Mouse (Mus musculus): ENCODE results near the gene Gdpd4. TPM values are rescaled to one million over a fixed set of nuclear protein-coding genes. Genes with fewer than 3 reads are reported as not detected.
A peak's percentile ranks its signal among the peaks of the same experiment; 100 is the strongest.

The Gdpd4 gene
- polyA plus RNA-seq, 1 experiment: 15.4 TPM

DNA sequence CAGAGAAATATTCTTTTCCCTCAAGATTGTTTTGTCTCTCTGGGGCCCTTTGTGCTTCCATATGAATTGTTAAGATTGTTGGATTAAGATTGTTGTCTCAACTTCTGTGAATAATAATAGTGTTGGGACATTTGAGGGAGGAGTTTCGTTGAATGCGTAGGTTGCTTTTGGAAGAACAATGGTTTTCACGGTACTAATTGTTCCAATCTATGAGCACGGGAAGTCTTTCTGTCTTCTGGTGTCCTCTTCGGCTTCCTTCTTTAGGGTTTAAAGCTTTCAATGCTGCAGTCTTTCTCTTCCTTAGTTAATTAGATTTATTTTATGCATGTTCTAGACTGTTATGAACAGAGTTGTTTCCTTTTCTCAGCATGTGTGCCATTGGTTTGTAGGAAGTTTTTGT lies 7.2 kb downstream of the Gdpd4 start:
- TF ChIP-seq POLR2A (IDR thresholded peaks at IDR 0.05; ENCODE audit: control insufficient read depth, low read depth, low read length): no peak
- TF ChIP-seq CTCF (IDR thresholded peaks at IDR 0.05; ENCODE audit: control insufficient read depth, insufficient read depth, insufficient replicate concordance, low read depth, low read length): no peak
- no peak overlapping the region for H3K4me3 ChIP-seq (ENCODE audit: control insufficient read depth, low read depth, low read length)
- H3K4me1 ChIP-seq (ENCODE audit: control insufficient read depth, insufficient read depth, low read length): no peaks in the 10 kb centered on the region
- no peak overlapping the region for H3K27ac ChIP-seq (ENCODE audit: control insufficient read depth, insufficient read depth, low read depth, low read length)
- H3K27me3 ChIP-seq (ENCODE audit: control insufficient read depth, insufficient read depth, low read length): no peaks in the 10 kb centered on the region
- H3K36me3 ChIP-seq (ENCODE audit: control insufficient read depth, insufficient read depth, low read length): no peaks in the 10 kb centered on the region

GRCm38 (mm10) chr7:97944485-97944884 lies 24.7 kb downstream of the Gdpd4 start:
- H3K27ac ChIP-seq (ENCODE audit: control insufficient read depth, insufficient read depth, low read depth, low read length): no peak overlapping the region
- no peaks in the 10 kb centered on the region for H3K27me3 ChIP-seq (ENCODE audit: control insufficient read depth, insufficient read depth, low read length)
- H3K4me1 ChIP-seq (ENCODE audit: control insufficient read depth, insufficient read depth, low read length): no peaks in the 10 kb centered on the region
- TF ChIP-seq POLR2A (IDR thresholded peaks at IDR 0.05; ENCODE audit: control insufficient read depth, low read depth, low read length) (no peak), CTCF (IDR thresholded peaks at IDR 0.05; ENCODE audit: control insufficient read depth, insufficient read depth, insufficient replicate concordance, low read depth, low read length) (no peak)
- H3K4me3 ChIP-seq (ENCODE audit: control insufficient read depth, low read depth, low read length): no peak overlapping the region
- no peaks in the 10 kb centered on the region for H3K36me3 ChIP-seq (ENCODE audit: control insufficient read depth, insufficient read depth, low read length)

DNA sequence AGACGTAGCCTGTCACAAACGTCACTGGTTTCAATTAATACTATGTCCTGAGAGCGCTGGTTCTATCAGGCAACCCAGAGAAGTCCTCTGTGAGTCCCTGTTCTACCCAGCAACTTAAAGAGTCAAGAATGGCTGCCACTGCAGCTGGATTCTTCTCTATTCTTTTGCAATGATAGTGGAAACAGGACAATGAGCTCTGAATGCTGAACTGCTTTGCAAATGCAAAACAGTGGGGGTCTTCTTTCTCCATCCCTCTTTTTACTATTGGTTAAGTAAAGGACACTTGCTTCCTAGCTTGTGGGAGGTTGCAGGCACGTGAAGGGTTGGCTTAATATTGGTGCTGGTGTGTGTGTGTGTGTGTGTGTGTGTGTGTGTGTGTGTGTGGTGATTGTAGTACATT lies 52.7 kb downstream of the Gdpd4 start:
- Histone ChIP-seq H3K36me3 (ENCODE audit: control insufficient read depth, insufficient read depth, low read length) (no peaks in the 10 kb centered on the region), H3K4me3 (ENCODE audit: control insufficient read depth, low read depth, low read length) (no peak overlapping the region), H3K4me1 (ENCODE audit: control insufficient read depth, insufficient read depth, low read length) (no peaks in the 10 kb centered on the region), H3K27me3 (ENCODE audit: control insufficient read depth, insufficient read depth, low read length) (no peaks in the 10 kb centered on the region), H3K27ac (ENCODE audit: control insufficient read depth, insufficient read depth, low read depth, low read length) (no peak overlapping the region)
- no peak for TF ChIP-seq POLR2A (IDR thresholded peaks at IDR 0.05; ENCODE audit: control insufficient read depth, low read depth, low read length)
- TF ChIP-seq CTCF (IDR thresholded peaks at IDR 0.05; ENCODE audit: control insufficient read depth, insufficient read depth, insufficient replicate concordance, low read depth, low read length): no peak

GRCm38 (mm10) chr7:97977463-97977862 lies 57.7 kb downstream of the Gdpd4 start:
- H3K36me3 ChIP-seq (ENCODE audit: control insufficient read depth, insufficient read depth, low read length): no peaks in the 10 kb centered on the region
- no peak overlapping the region for H3K27ac ChIP-seq (ENCODE audit: control insufficient read depth, insufficient read depth, low read depth, low read length)
- no peaks in the 10 kb centered on the region for H3K27me3 ChIP-seq (ENCODE audit: control insufficient read depth, insufficient read depth, low read length)
- peak; percentile 69; the same call in 1 of the 2 replicates for TF ChIP-seq CTCF (IDR thresholded peaks at IDR 0.05; ENCODE audit: control insufficient read depth, insufficient read depth, insufficient replicate concordance, low read depth, low read length)
- no peak for TF ChIP-seq POLR2A (IDR thresholded peaks at IDR 0.05; ENCODE audit: control insufficient read depth, low read depth, low read length)
- H3K4me3 ChIP-seq (ENCODE audit: control insufficient read depth, low read depth, low read length): no peak overlapping the region
- no peaks in the 10 kb centered on the region for H3K4me1 ChIP-seq (ENCODE audit: control insufficient read depth, insufficient read depth, low read length)

DNA sequence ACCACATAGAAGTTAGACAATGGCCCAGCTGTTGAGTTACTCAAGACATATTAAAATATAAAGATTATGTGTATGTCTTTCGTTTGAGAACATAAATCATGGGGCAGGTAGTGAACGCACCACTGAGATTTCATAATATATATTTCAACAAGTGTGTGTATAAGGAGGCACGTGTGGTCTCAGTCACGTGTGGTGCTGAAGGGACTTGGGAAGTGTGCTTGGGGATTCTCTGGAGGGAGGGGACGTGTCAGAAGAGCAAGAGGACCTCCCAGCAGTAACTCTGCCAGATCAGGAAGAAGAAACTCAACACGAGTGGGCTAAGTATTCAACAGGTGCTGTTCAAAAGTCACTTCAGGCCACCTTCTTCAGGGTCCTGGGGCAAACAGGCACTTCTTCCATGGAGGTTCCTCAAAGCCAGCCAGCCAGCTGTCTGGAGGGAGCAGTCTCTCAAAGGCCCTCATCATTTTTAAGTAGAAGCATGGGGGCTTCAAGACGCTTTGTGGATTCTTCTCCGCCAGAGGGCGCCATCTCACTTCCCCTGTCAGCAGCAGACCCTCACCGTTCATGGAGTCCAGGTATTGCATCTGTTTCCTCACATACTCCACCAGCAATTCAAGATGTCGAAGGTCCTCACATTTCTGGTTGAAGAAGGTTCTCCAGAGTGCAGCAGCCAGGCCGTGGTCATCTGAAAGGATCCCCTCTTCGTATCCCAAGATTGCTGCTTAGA lies 64.5 kb downstream of the Gdpd4 start:
- H3K27me3 ChIP-seq (ENCODE audit: control insufficient read depth, insufficient read depth, low read length): no peaks in the 10 kb centered on the region
- H3K36me3 ChIP-seq (ENCODE audit: control insufficient read depth, insufficient read depth, low read length): no peaks in the 10 kb centered on the region
- no peak overlapping the region for H3K27ac ChIP-seq (ENCODE audit: control insufficient read depth, insufficient read depth, low read depth, low read length)
- H3K4me1 ChIP-seq (ENCODE audit: control insufficient read depth, insufficient read depth, low read length): peaks cover 3% of the 10 kb centered on the region
- peak overlapping the region; percentile 55 for H3K4me3 ChIP-seq (ENCODE audit: control insufficient read depth, low read depth, low read length)
- TF ChIP-seq POLR2A (IDR thresholded peaks at IDR 0.05; ENCODE audit: control insufficient read depth, low read depth, low read length): no peak
- TF ChIP-seq CTCF (IDR thresholded peaks at IDR 0.05; ENCODE audit: control insufficient read depth, insufficient read depth, insufficient replicate concordance, low read depth, low read length): peak; percentile 80; the same call in 1 of the 2 replicates

- no peaks in the 10 kb centered on the region for H3K36me3 ChIP-seq (ENCODE audit: control insufficient read depth, insufficient read depth, low read length)
- TF ChIP-seq POLR2A (IDR thresholded peaks at IDR 0.05; ENCODE audit: control insufficient read depth, low read depth, low read length) (no peak), CTCF (IDR thresholded peaks at IDR 0.05; ENCODE audit: control insufficient read depth, insufficient read depth, insufficient replicate concordance, low read depth, low read length) (no peak)
These were observed 82.9 kb downstream of the Gdpd4 start for GRCm38 (mm10) chr7:98002617-98003016.

DNA sequence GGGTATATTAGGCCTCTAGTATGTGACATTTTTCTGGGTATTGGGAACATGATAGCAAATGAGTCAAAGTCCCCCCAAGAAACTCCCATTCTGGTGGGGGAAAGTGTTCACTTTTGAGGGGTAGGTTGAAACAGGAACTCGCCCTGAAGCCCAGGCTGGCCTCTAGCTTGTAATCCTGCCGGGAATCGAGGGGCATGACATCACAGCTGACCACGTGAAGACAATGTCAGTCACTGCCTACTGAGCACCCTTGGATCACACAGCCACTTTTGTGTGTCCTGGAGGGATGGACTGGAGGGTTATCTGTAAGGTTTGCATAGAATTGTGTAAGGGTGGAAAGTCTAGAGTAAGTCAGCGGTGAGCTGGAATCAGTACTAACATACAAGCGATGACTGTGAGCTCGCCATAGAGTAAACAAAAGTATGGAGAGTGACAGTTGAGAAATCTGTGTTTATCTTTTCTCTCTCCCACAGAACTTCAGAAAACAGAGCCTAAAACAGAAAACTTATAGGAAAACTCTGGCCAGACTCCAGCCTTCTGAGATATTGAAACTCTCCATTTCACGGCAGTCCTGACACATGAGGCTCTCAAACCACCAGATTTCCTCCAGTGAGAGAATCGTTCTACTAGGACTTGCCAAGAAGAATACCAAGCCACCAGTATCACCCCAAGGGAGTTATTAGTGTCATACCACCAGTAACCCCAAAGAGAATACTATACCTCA lies 128.5 kb downstream of the Gdpd4 start:
- Histone ChIP-seq H3K4me3 (ENCODE audit: control insufficient read depth, low read depth, low read length) (no peak overlapping the region), H3K36me3 (ENCODE audit: control insufficient read depth, insufficient read depth, low read length) (no peaks in the 10 kb centered on the region), H3K27ac (ENCODE audit: control insufficient read depth, insufficient read depth, low read depth, low read length) (no peak overlapping the region), H3K4me1 (ENCODE audit: control insufficient read depth, insufficient read depth, low read length) (no peaks in the 10 kb centered on the region), H3K27me3 (ENCODE audit: control insufficient read depth, insufficient read depth, low read length) (no peaks in the 10 kb centered on the region)
- TF ChIP-seq CTCF (IDR thresholded peaks at IDR 0.05; ENCODE audit: control insufficient read depth, insufficient read depth, insufficient replicate concordance, low read depth, low read length) (no peak), POLR2A (IDR thresholded peaks at IDR 0.05; ENCODE audit: control insufficient read depth, low read depth, low read length) (no peak)

More at GRCm38 (mm10) chr7:98002617-98003016, 82.9 kb downstream of the Gdpd4 start:
- Histone ChIP-seq H3K4me3 (ENCODE audit: control insufficient read depth, low read depth, low read length) (no peak overlapping the region), H3K4me1 (ENCODE audit: control insufficient read depth, insufficient read depth, low read length) (no peaks in the 10 kb centered on the region), H3K27ac (ENCODE audit: control insufficient read depth, insufficient read depth, low read depth, low read length) (no peak overlapping the region), H3K27me3 (ENCODE audit: control insufficient read depth, insufficient read depth, low read length) (no peaks in the 10 kb centered on the region)
